In the genomic region with DNA sequence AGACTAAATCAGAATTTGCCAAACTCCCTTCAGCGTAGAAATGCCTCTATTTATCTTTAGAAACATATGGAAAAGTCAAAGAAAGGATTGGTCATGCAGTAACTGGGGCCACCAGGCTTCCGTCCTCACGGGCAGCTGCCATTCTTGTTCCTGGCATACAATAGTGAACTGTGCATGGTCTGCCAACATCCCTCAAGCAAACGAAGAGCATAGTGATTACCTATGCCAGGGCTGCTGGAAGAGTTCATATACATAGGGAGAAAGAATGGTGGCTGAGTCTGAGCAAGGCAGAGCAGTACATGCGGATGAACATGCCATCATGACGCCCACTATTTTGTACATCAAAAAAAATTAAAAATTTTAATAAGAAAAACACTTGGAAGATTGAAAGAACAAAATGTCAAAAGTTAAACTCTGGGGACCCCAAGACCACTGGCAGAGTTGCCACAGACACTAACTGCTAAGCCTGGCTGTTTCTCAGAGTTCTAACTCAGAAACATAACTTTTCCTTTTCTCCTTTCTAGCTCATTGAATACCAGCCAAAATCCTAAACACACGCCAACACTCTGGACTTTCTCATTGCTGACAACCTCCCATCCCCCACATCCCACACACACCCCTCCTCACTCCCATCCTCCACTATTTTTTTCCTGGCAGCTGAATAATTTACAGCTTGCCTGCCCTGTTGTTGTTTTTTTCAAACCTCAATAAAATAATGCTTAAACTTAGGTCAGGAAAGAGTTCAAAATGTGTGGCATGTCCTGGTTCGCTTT, we compare ENCODE assay signal across 11 mouse cellular contexts.
DNase-seq lines count a peak whose midpoint lies in the region; ATAC-seq and TF ChIP-seq lines count a peak whose summit lies in the region.
"Had no signal": no experiment of that assay in that cellular context is flagged by ENCODE, and none has a peak within 500 bp of the region (broad histone marks: within the 10 kb centered on the region; RNA-seq: fewer than 3 reads in every experiment).

No protein-coding gene starts in this region.

- H3K4me1 ChIP-seq in lung, embryonic 15.5 days = peaks cover 7% of the 10 kb centered on the region
- no peaks in the 10 kb centered on the region; the same call in 1 of the 2 replicates for H3K4me1 ChIP-seq in lung, adult 2 months (ENCODE audit: control insufficient read depth, insufficient read depth, low read length)
- no peaks in the 10 kb centered on the region for H3K4me1 ChIP-seq in embryonic facial prominence, embryonic 14.5 days (ENCODE audit: control insufficient read depth, insufficient read depth, low read length)
- peaks cover 8% of the 10 kb centered on the region; the same call in 1 of the 2 replicates for H3K4me1 ChIP-seq in heart, postnatal 0 days (ENCODE audit: control insufficient read depth, insufficient read depth)
- peaks cover 6% of the 10 kb centered on the region; the same call in 1 of the 2 replicates for H3K4me1 ChIP-seq in limb, embryonic 15.5 days
- H3K4me1 ChIP-seq: hindbrain, embryonic 15.5 days; neural tube, embryonic 15.5 days had no signal

- no peak overlapping the region for H3K4me2 ChIP-seq in lung, embryonic 15.5 days
- no peak overlapping the region for H3K4me2 ChIP-seq in embryonic facial prominence, embryonic 14.5 days (ENCODE audit: low read depth, low read length)
- H3K4me2 ChIP-seq in heart, postnatal 0 days (ENCODE audit: low read depth, low read length) = no peak overlapping the region
- no peak overlapping the region for H3K4me2 ChIP-seq in limb, embryonic 15.5 days
- H3K4me2 ChIP-seq: hindbrain, embryonic 15.5 days; neural tube, embryonic 15.5 days had no signal

- H3K36me3 ChIP-seq in lung, embryonic 15.5 days = no peaks in the 10 kb centered on the region
- no peaks in the 10 kb centered on the region for H3K36me3 ChIP-seq in embryonic facial prominence, embryonic 14.5 days (ENCODE audit: control insufficient read depth, insufficient read depth, low read length)
- H3K36me3 ChIP-seq in heart, postnatal 0 days (replicated peaks; ENCODE audit: control insufficient read depth, insufficient read depth, low read length) = no peaks in the 10 kb centered on the region
- no peaks in the 10 kb centered on the region for H3K36me3 ChIP-seq in limb, embryonic 15.5 days
- H3K36me3 ChIP-seq: hindbrain, embryonic 15.5 days; neural tube, embryonic 15.5 days had no signal

- peak; percentile 52; the same call in 1 of the 2 replicates for TF ChIP-seq EP300 in heart, postnatal 0 days (IDR thresholded peaks at IDR 0.05; ENCODE audit: low read depth)

- TF ChIP-seq POLR2A in lung, adult 2 months (IDR thresholded peaks at IDR 0.05; ENCODE audit: borderline replicate concordance, extremely low read depth, low read depth, low read length) = no peak

- H3K9ac ChIP-seq in lung, embryonic 15.5 days = no peak overlapping the region
- H3K9ac ChIP-seq in embryonic facial prominence, embryonic 14.5 days (ENCODE audit: low read depth, low read length) = no peak overlapping the region
- H3K9ac ChIP-seq in heart, postnatal 0 days (replicated peaks; ENCODE audit: low read depth, low read length) = no peak overlapping the region
- no peak overlapping the region for H3K9ac ChIP-seq in limb, embryonic 15.5 days
- H3K9ac ChIP-seq: hindbrain, embryonic 15.5 days; neural tube, embryonic 15.5 days had no signal

- DNase-seq in lung, adult 2 months = no peak
- DNase-seq in embryonic facial prominence, embryonic 14.5 days (ENCODE audit: low spot score) = peak; percentile 51
- peak; percentile 75 for DNase-seq in heart, postnatal 0 days (ENCODE audit: low spot score)
- no peak for DNase-seq in frontal cortex, postnatal 14 days (ENCODE audit: low spot score in 2 of 2)
- no peak for DNase-seq in frontal cortex, postnatal 10 days (ENCODE audit: low spot score in 2 of 2)
- DNase-seq in right cerebral cortex, adult 18-20 months = no peak

- H3K27ac ChIP-seq in lung, embryonic 15.5 days = peak overlapping the region; percentile 32
- H3K27ac ChIP-seq in embryonic facial prominence, embryonic 14.5 days (replicated peaks; ENCODE audit: low read depth, low read length) = no peak overlapping the region
- H3K27ac ChIP-seq in heart, postnatal 0 days (ENCODE audit: low read depth) = peak overlapping the region; percentile 44
- peak overlapping the region; percentile 7; the same call in 1 of the 2 replicates for H3K27ac ChIP-seq in limb, embryonic 15.5 days
- H3K27ac ChIP-seq: hindbrain, embryonic 15.5 days; neural tube, embryonic 15.5 days had no signal

- no peaks in the 10 kb centered on the region for H3K9me3 ChIP-seq in lung, embryonic 15.5 days
- no peaks in the 10 kb centered on the region for H3K9me3 ChIP-seq in embryonic facial prominence, embryonic 14.5 days (ENCODE audit: control insufficient read depth, low read length)
- H3K9me3 ChIP-seq in heart, postnatal 0 days (replicated peaks; ENCODE audit: control insufficient read depth, low read length) = no peaks in the 10 kb centered on the region
- no peaks in the 10 kb centered on the region for H3K9me3 ChIP-seq in limb, embryonic 15.5 days
- H3K9me3 ChIP-seq: hindbrain, embryonic 15.5 days; neural tube, embryonic 15.5 days had no signal

- WGBS in lung, embryonic 15.5 days = 59% methylated on average over 8 of the region's 8 CpGs
- 66% methylated on average over 8 of the region's 8 CpGs for WGBS in lung, adult 2 months
- 67% methylated on average over 8 of the region's 8 CpGs for WGBS in embryonic facial prominence, embryonic 14.5 days
- 56% methylated on average over 8 of the region's 8 CpGs for WGBS in heart, postnatal 0 days
- WGBS in limb, embryonic 15.5 days = 61% methylated on average over 8 of the region's 8 CpGs

- peak; percentile 51; the same call in 1 of the 2 replicates for ATAC-seq in lung, embryonic 15.5 days (ENCODE audit: borderline replicate concordance, extremely low read depth, low FRiP score, low TSS enrichment)
- ATAC-seq in embryonic facial prominence, embryonic 14.5 days (ENCODE audit: low read depth) = no peak
- ATAC-seq in heart, postnatal 0 days (ENCODE audit: insufficient read depth, low read depth) = peak; percentile 64
- ATAC-seq in limb, embryonic 15.5 days (ENCODE audit: insufficient number of reproducible peaks, low FRiP score, low TSS enrichment, low read depth) = no peak
- ATAC-seq: activated CD4-positive, CD25-positive, alpha-beta regulatory T cell, adult 4 months had no signal

- no peaks in the 10 kb centered on the region for H3K27me3 ChIP-seq in lung, embryonic 15.5 days
- no peaks in the 10 kb centered on the region for H3K27me3 ChIP-seq in embryonic facial prominence, embryonic 14.5 days (replicated peaks; ENCODE audit: control insufficient read depth, insufficient read depth, low read length)
- H3K27me3 ChIP-seq in heart, postnatal 0 days (ENCODE audit: control insufficient read depth, insufficient read depth, low read length) = no peaks in the 10 kb centered on the region
- H3K27me3 ChIP-seq in limb, embryonic 15.5 days = no peaks in the 10 kb centered on the region
- H3K27me3 ChIP-seq: hindbrain, embryonic 15.5 days; neural tube, embryonic 15.5 days had no signal

- no peak overlapping the region for H3K4me3 ChIP-seq in lung, embryonic 15.5 days
- no peak overlapping the region for H3K4me3 ChIP-seq in lung, adult 2 months (replicated peaks; ENCODE audit: extremely low read depth, low read depth, low read length)
- no peak overlapping the region for H3K4me3 ChIP-seq in embryonic facial prominence, embryonic 14.5 days (ENCODE audit: low read depth, low read length)
- no peak overlapping the region for H3K4me3 ChIP-seq in heart, postnatal 0 days (ENCODE audit: low read depth, low read length)
- no peak overlapping the region for H3K4me3 ChIP-seq in limb, embryonic 15.5 days
- H3K4me3 ChIP-seq: hindbrain, embryonic 15.5 days; neural tube, embryonic 15.5 days had no signal

- TF ChIP-seq CTCF in lung, adult 2 months (IDR thresholded peaks at IDR 0.05; ENCODE audit: insufficient read depth, low read length) = no peak
- no peak for TF ChIP-seq CTCF in heart, postnatal 0 days (IDR thresholded peaks at IDR 0.05; ENCODE audit: low read depth)

Comparison
In these comparisons a context has a peak if more than half of its experiments do, and no peak if none do; other contexts are left out.
1. ATAC-seq: peak in lung, embryonic 15.5 days (single experiment) and heart, postnatal 0 days (single experiment); none in embryonic facial prominence, embryonic 14.5 days (single experiment) and limb, embryonic 15.5 days (single experiment).
2. DNase-seq: peak in embryonic facial prominence, embryonic 14.5 days (single experiment) and heart, postnatal 0 days (single experiment); none in lung, adult 2 months (single experiment), frontal cortex, postnatal 14 days (0 of 2), frontal cortex, postnatal 10 days (0 of 2) and right cerebral cortex, adult 18-20 months (single experiment).